Mouse (Mus musculus): Measurements from ENCODE around the gene Trmt61a. TPM values are rescaled to one million over a fixed set of nuclear protein-coding genes. Genes with fewer than 3 reads are reported as not detected.

Gene Trmt61a
- polyA plus RNA-seq, 1 experiment from 2014 or later, result 4.5 TPM

DNA sequence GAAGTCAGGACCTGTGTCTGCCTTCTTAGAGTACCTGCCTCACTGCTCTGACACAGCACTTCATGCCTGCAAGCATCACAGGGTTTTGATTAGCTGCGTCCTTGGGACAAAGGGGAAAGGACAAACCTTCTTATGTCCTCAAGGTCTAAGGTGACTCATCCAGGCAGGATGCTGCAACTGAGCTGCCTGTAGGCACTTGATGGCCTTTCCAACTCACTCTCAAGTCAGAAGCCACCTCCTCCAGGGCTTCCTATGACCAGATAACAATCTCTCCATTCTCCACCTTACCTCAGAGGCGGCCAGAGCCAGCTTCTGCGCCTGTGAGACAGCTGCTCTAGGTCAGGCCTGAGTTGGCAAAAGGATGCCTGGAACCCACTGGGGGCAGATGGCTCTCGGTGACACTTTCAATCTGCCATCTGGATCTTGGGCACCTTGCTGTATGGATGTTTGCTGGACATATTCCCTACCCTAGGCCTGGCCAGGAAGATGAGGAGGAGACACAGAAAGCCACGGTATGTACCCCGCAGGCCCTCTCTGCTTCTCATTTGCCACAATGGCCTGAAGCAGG, 20.5 kb downstream of the Trmt61a start:
- Histone ChIP-seq H3K27ac (ENCODE audit: low read depth, low read length) (no peak overlapping the region), H3K4me2 (replicated peaks; ENCODE audit: low read depth, low read length) (no peak overlapping the region)
- WGBS, result 75% methylated on average over 6 of the region's 6 CpGs

DNA sequence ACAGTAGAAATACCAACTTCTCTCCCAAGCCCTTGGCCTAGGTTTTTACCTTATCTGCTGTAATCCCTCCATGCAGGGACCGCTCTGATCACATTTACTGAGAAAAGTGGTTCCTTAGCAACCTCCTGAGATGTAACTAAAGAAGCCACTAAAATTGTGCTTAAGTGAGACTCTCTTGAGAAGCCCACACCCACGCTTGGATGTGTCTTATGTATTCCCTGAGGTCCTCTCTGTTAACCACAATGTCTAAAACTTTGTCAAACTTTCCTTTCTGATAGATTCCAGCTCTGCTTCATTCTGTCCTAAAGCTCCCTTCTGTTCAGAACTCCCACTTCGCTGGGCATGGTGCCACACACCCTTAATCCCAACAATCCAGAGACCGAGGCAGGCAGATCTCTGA, 21.6 kb downstream of the Trmt61a start:
- Histone ChIP-seq H3K36me3 (ENCODE audit: control insufficient read depth, insufficient read depth, low read length) (no peaks in the 10 kb centered on the region), H3K4me3 (ENCODE audit: low read depth, low read length) (no peak overlapping the region), H3K27ac (ENCODE audit: low read depth, low read length) (no peak overlapping the region), H3K9ac (ENCODE audit: low read depth, low read length) (no peak overlapping the region), H3K4me1 (replicated peaks; ENCODE audit: control insufficient read depth, insufficient read depth, low read length) (peaks cover 15% of the 10 kb centered on the region), H3K9me3 (ENCODE audit: control insufficient read depth, low read length) (no peaks in the 10 kb centered on the region), H3K4me2 (replicated peaks; ENCODE audit: low read depth, low read length) (no peak overlapping the region), H3K27me3 (ENCODE audit: control insufficient read depth, insufficient read depth, low read length) (no peaks in the 10 kb centered on the region)
- no peak for ATAC-seq (ENCODE audit: low FRiP score)
- 89% methylated on average over 4 of the region's 4 CpGs for WGBS
- no peak for DNase-seq (ENCODE audit: low spot score)

More for the DNA sequence above, 20.5 kb downstream of the Trmt61a start:
- ATAC-seq (ENCODE audit: low FRiP score), result no peak
- H3K9me3 ChIP-seq (ENCODE audit: control insufficient read depth, low read length), result no peaks in the 10 kb centered on the region
- no peak overlapping the region for H3K4me3 ChIP-seq (ENCODE audit: low read depth, low read length)
- H3K36me3 ChIP-seq (ENCODE audit: control insufficient read depth, insufficient read depth, low read length), result no peaks in the 10 kb centered on the region
- peaks cover 23% of the 10 kb centered on the region for H3K4me1 ChIP-seq (replicated peaks; ENCODE audit: control insufficient read depth, insufficient read depth, low read length)
- no peak overlapping the region for H3K9ac ChIP-seq (ENCODE audit: low read depth, low read length)
- no peak for DNase-seq (ENCODE audit: low spot score)
- no peaks in the 10 kb centered on the region for H3K27me3 ChIP-seq (ENCODE audit: control insufficient read depth, insufficient read depth, low read length)

DNA sequence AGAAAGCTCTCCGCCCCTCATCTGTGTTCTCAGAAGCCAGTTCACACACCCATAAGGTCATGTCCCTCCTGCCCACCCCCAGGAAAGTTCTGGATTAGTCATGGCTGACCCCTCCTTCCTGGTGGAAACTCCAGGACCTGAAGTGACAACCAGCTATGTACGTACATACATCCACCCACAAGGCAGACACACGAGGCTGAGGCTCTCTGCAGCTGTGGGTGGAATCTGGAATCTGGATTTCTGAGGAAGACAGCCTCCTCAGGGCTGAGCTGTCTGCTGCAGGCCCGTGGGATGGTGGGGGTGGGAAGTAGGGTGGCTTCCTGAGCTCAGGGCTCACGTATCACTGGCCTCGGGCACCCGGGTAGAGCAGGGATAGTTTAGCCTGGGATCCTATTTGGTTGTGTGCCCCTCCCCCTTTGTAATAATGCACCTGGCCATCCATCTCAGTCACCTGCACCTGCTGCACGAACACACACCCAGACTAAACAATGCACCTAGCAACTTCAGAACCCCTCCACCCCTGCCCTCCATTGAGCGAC, 23.1 kb downstream of the Trmt61a start:
- DNase-seq (ENCODE audit: low spot score) (no peak), ATAC-seq (ENCODE audit: low FRiP score) (no peak)
- Histone ChIP-seq H3K27me3 (ENCODE audit: control insufficient read depth, insufficient read depth, low read length) (no peaks in the 10 kb centered on the region), H3K4me1 (replicated peaks; ENCODE audit: control insufficient read depth, insufficient read depth, low read length) (peaks cover 1% of the 10 kb centered on the region; the same call in 1 of the 2 replicates), H3K36me3 (ENCODE audit: control insufficient read depth, insufficient read depth, low read length) (no peaks in the 10 kb centered on the region), H3K27ac (ENCODE audit: low read depth, low read length) (no peak overlapping the region), H3K9ac (ENCODE audit: low read depth, low read length) (no peak overlapping the region), H3K4me2 (replicated peaks; ENCODE audit: low read depth, low read length) (no peak overlapping the region), H3K4me3 (ENCODE audit: low read depth, low read length) (no peak overlapping the region), H3K9me3 (ENCODE audit: control insufficient read depth, low read length) (no peaks in the 10 kb centered on the region)
- 71% methylated on average over 9 of the region's 9 CpGs for WGBS

- H3K27me3 ChIP-seq (ENCODE audit: control insufficient read depth, insufficient read depth, low read length), result no peaks in the 10 kb centered on the region
Measured at GRCm38 (mm10) chr12:111703301-111703700, 25.4 kb downstream of the Trmt61a start.

GRCm38 (mm10) chr12:111704609-111705008, 26.7 kb downstream of the Trmt61a start:
- DNase-seq (ENCODE audit: low spot score) (no peak), ATAC-seq (ENCODE audit: low FRiP score) (no peak)
- Histone ChIP-seq H3K4me1 (replicated peaks; ENCODE audit: control insufficient read depth, insufficient read depth, low read length) (no peaks in the 10 kb centered on the region), H3K27me3 (ENCODE audit: control insufficient read depth, insufficient read depth, low read length) (no peaks in the 10 kb centered on the region), H3K9ac (ENCODE audit: low read depth, low read length) (no peak overlapping the region), H3K9me3 (ENCODE audit: control insufficient read depth, low read length) (no peaks in the 10 kb centered on the region), H3K27ac (ENCODE audit: low read depth, low read length) (no peak overlapping the region; the same call in 1 of the 2 replicates), H3K36me3 (ENCODE audit: control insufficient read depth, insufficient read depth, low read length) (no peaks in the 10 kb centered on the region), H3K4me2 (replicated peaks; ENCODE audit: low read depth, low read length) (no peak overlapping the region), H3K4me3 (ENCODE audit: low read depth, low read length) (no peak overlapping the region)
- WGBS, result 61% methylated on average over 9 of the region's 9 CpGs

More at GRCm38 (mm10) chr12:111703301-111703700, 25.4 kb downstream of the Trmt61a start:
- Histone ChIP-seq H3K9me3 (ENCODE audit: control insufficient read depth, low read length) (no peaks in the 10 kb centered on the region), H3K4me1 (replicated peaks; ENCODE audit: control insufficient read depth, insufficient read depth, low read length) (no peaks in the 10 kb centered on the region), H3K4me2 (replicated peaks; ENCODE audit: low read depth, low read length) (no peak overlapping the region), H3K27ac (ENCODE audit: low read depth, low read length) (no peak overlapping the region), H3K9ac (ENCODE audit: low read depth, low read length) (no peak overlapping the region), H3K4me3 (ENCODE audit: low read depth, low read length) (no peak overlapping the region), H3K36me3 (ENCODE audit: control insufficient read depth, insufficient read depth, low read length) (no peaks in the 10 kb centered on the region)
- DNase-seq (ENCODE audit: low spot score) (no peak), ATAC-seq (ENCODE audit: low FRiP score) (no peak)
- 77% methylated on average over 3 of the region's 3 CpGs for WGBS

GRCm38 (mm10) chr12:111705186-111705973, 27.5 kb downstream of the Trmt61a start:
- WGBS, result 81% methylated on average over 15 of the region's 15 CpGs
- DNase-seq (ENCODE audit: low spot score) (no peak), ATAC-seq (ENCODE audit: low FRiP score) (no peak)
- Histone ChIP-seq H3K9ac (ENCODE audit: low read depth, low read length) (no peak overlapping the region), H3K4me2 (replicated peaks; ENCODE audit: low read depth, low read length) (no peak overlapping the region), H3K36me3 (ENCODE audit: control insufficient read depth, insufficient read depth, low read length) (no peaks in the 10 kb centered on the region), H3K27ac (ENCODE audit: low read depth, low read length) (no peak overlapping the region), H3K4me3 (ENCODE audit: low read depth, low read length) (no peak overlapping the region), H3K4me1 (replicated peaks; ENCODE audit: control insufficient read depth, insufficient read depth, low read length) (no peaks in the 10 kb centered on the region), H3K27me3 (ENCODE audit: control insufficient read depth, insufficient read depth, low read length) (no peaks in the 10 kb centered on the region), H3K9me3 (ENCODE audit: control insufficient read depth, low read length) (no peaks in the 10 kb centered on the region)

DNA sequence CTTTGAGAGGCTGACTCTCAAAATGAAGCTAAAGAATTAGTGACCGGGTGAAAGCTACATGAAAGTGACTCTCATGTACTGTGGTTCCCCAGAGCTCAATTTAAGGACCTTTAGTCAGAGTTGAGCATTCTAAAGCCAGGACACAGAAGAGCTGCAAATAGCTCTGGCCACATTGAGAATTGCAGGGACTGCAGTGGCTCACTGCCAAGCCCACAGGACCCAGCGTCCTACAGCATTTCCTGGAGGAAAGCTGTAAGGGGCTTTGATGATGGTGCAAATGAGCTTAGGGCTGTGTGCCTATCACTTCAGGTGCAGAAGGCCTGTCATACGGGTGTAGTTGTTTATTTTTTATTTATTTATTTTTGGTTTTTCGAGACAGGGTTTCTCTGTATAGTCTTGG, 30.3 kb downstream of the Trmt61a start:
- no peaks in the 10 kb centered on the region for H3K27me3 ChIP-seq (ENCODE audit: control insufficient read depth, insufficient read depth, low read length)
- peaks cover 6% of the 10 kb centered on the region; the same call in 1 of the 2 replicates for H3K36me3 ChIP-seq (ENCODE audit: control insufficient read depth, insufficient read depth, low read length)
- WGBS, result 81% methylated on average over 4 of the region's 4 CpGs
- no peak overlapping the region for H3K4me3 ChIP-seq (ENCODE audit: low read depth, low read length)
- ATAC-seq (ENCODE audit: low FRiP score), result no peak
- H3K4me2 ChIP-seq (replicated peaks; ENCODE audit: low read depth, low read length), result no peak overlapping the region
- H3K9me3 ChIP-seq (ENCODE audit: control insufficient read depth, low read length), result no peaks in the 10 kb centered on the region
- peaks cover 3% of the 10 kb centered on the region; the same call in 1 of the 2 replicates for H3K4me1 ChIP-seq (replicated peaks; ENCODE audit: control insufficient read depth, insufficient read depth, low read length)
- H3K27ac ChIP-seq (ENCODE audit: low read depth, low read length), result no peak overlapping the region
- H3K9ac ChIP-seq (ENCODE audit: low read depth, low read length), result no peak overlapping the region
- DNase-seq (ENCODE audit: low spot score), result no peak

- ATAC-seq (ENCODE audit: low FRiP score) (no peak), DNase-seq (ENCODE audit: low spot score) (no peak)
- Histone ChIP-seq H3K27me3 (ENCODE audit: control insufficient read depth, insufficient read depth, low read length) (no peaks in the 10 kb centered on the region), H3K4me3 (ENCODE audit: low read depth, low read length) (no peak overlapping the region), H3K9ac (ENCODE audit: low read depth, low read length) (no peak overlapping the region), H3K4me2 (replicated peaks; ENCODE audit: low read depth, low read length) (no peak overlapping the region), H3K27ac (ENCODE audit: low read depth, low read length) (no peak overlapping the region), H3K9me3 (ENCODE audit: control insufficient read depth, low read length) (no peaks in the 10 kb centered on the region), H3K36me3 (ENCODE audit: control insufficient read depth, insufficient read depth, low read length) (peaks cover 6% of the 10 kb centered on the region; the same call in 1 of the 2 replicates), H3K4me1 (replicated peaks; ENCODE audit: control insufficient read depth, insufficient read depth, low read length) (peaks cover 3% of the 10 kb centered on the region; the same call in 1 of the 2 replicates)
- WGBS, result 94% methylated on average over 10 of the region's 10 CpGs
Measured at GRCm38 (mm10) chr12:111710091-111710490, 32.2 kb downstream of the Trmt61a start.
